Mouse (Mus musculus): ENCODE data around the gene Ctnnbl1. TPM values are rescaled to one million over a fixed set of nuclear protein-coding genes. Genes with fewer than 3 reads are reported as not detected.

The Ctnnbl1 gene
- polyA plus RNA-seq, 1 experiment from 2014 or later = 98.8 TPM

- Histone ChIP-seq H3K4me3 (ENCODE audit: low read depth, low read length) (no peak overlapping the region), H3K4me2 (no peak overlapping the region), H3K4me1 (ENCODE audit: control insufficient read depth, insufficient read depth, low read length) (peaks cover 23% of the 10 kb centered on the region), H3K27me3 (ENCODE audit: control insufficient read depth, insufficient read depth, low read length) (no peaks in the 10 kb centered on the region), H3K27ac (ENCODE audit: low read depth, low read length) (no peak overlapping the region), H3K36me3 (ENCODE audit: control insufficient read depth, insufficient read depth, low read length) (no peaks in the 10 kb centered on the region), H3K9me3 (ENCODE audit: control insufficient read depth, low read length) (no peaks in the 10 kb centered on the region), H3K9ac (ENCODE audit: low read length) (no peak overlapping the region)
- no peak for ATAC-seq (ENCODE audit: low FRiP score)
- no peak for DNase-seq (ENCODE audit: low spot score, missing footprints)
- WGBS = 95% methylated on average over 9 of the region's 9 CpGs
These were observed 62.3 kb downstream of the Ctnnbl1 start for GRCm38 (mm10) chr2:157799533-157799932.

- Histone ChIP-seq H3K36me3 (ENCODE audit: control insufficient read depth, insufficient read depth, low read length) (no peaks in the 10 kb centered on the region), H3K9me3 (ENCODE audit: control insufficient read depth, low read length) (no peaks in the 10 kb centered on the region), H3K4me1 (ENCODE audit: control insufficient read depth, insufficient read depth, low read length) (peaks cover 23% of the 10 kb centered on the region), H3K4me2 (no peak overlapping the region), H3K27me3 (ENCODE audit: control insufficient read depth, insufficient read depth, low read length) (no peaks in the 10 kb centered on the region), H3K4me3 (ENCODE audit: low read depth, low read length) (no peak overlapping the region), H3K27ac (ENCODE audit: low read depth, low read length) (peak overlapping the region; percentile 91), H3K9ac (ENCODE audit: low read length) (peak overlapping the region; percentile 57)
- 91% methylated on average over 2 of the region's 2 CpGs for WGBS
- DNase-seq (ENCODE audit: low spot score, missing footprints) = no peak
- peak; percentile 15; the same call in 1 of the 2 replicates for ATAC-seq (ENCODE audit: low FRiP score)
These were observed 63.1 kb downstream of the Ctnnbl1 start for GRCm38 (mm10) chr2:157800288-157800687.

GRCm38 (mm10) chr2:157800746-157801501 lies 63.7 kb downstream of the Ctnnbl1 start:
- 11% methylated on average over 11 of the region's 11 CpGs for WGBS
- H3K27ac ChIP-seq (ENCODE audit: low read depth, low read length) = peak overlapping the region; percentile 91
- no peaks in the 10 kb centered on the region for H3K9me3 ChIP-seq (ENCODE audit: control insufficient read depth, low read length)
- H3K36me3 ChIP-seq (ENCODE audit: control insufficient read depth, insufficient read depth, low read length) = no peaks in the 10 kb centered on the region
- no peaks in the 10 kb centered on the region for H3K27me3 ChIP-seq (ENCODE audit: control insufficient read depth, insufficient read depth, low read length)
- peaks cover 23% of the 10 kb centered on the region for H3K4me1 ChIP-seq (ENCODE audit: control insufficient read depth, insufficient read depth, low read length)
- peak overlapping the region; percentile 25; the same call in 1 of the 2 replicates for H3K4me2 ChIP-seq
- no peak overlapping the region for H3K4me3 ChIP-seq (ENCODE audit: low read depth, low read length)
- peak overlapping the region; percentile 57 for H3K9ac ChIP-seq (ENCODE audit: low read length)
- peak; percentile 84 for ATAC-seq (ENCODE audit: low FRiP score)
- DNase-seq (ENCODE audit: low spot score, missing footprints) = peak; percentile 96

- 40% methylated on average over 8 of the region's 8 CpGs for WGBS
- DNase-seq (ENCODE audit: low spot score, missing footprints) (no peak), ATAC-seq (ENCODE audit: low FRiP score) (peak; percentile 49; the same call in 1 of the 2 replicates)
- H3K36me3 ChIP-seq (ENCODE audit: control insufficient read depth, insufficient read depth, low read length) = no peaks in the 10 kb centered on the region
- peaks cover 23% of the 10 kb centered on the region for H3K4me1 ChIP-seq (ENCODE audit: control insufficient read depth, insufficient read depth, low read length)
- peak overlapping the region; percentile 57 for H3K9ac ChIP-seq (ENCODE audit: low read length)
- no peaks in the 10 kb centered on the region for H3K27me3 ChIP-seq (ENCODE audit: control insufficient read depth, insufficient read depth, low read length)
- peak overlapping the region; percentile 25; the same call in 1 of the 2 replicates for H3K4me2 ChIP-seq
- H3K9me3 ChIP-seq (ENCODE audit: control insufficient read depth, low read length) = no peaks in the 10 kb centered on the region
- H3K27ac ChIP-seq (ENCODE audit: low read depth, low read length) = peak overlapping the region; percentile 91
- H3K4me3 ChIP-seq (ENCODE audit: low read depth, low read length) = no peak overlapping the region
These were observed 64.5 kb downstream of the Ctnnbl1 start for GRCm38 (mm10) chr2:157801505-157802357.

- DNase-seq (ENCODE audit: low spot score, missing footprints) = no peak
- Histone ChIP-seq H3K9me3 (ENCODE audit: control insufficient read depth, low read length) (no peaks in the 10 kb centered on the region), H3K27me3 (ENCODE audit: control insufficient read depth, insufficient read depth, low read length) (no peaks in the 10 kb centered on the region), H3K4me1 (ENCODE audit: control insufficient read depth, insufficient read depth, low read length) (peaks cover 26% of the 10 kb centered on the region), H3K9ac (ENCODE audit: low read length) (no peak overlapping the region), H3K36me3 (ENCODE audit: control insufficient read depth, insufficient read depth, low read length) (no peaks in the 10 kb centered on the region), H3K4me2 (no peak overlapping the region), H3K4me3 (ENCODE audit: low read depth, low read length) (no peak overlapping the region), H3K27ac (ENCODE audit: low read depth, low read length) (no peak overlapping the region)
- ATAC-seq (ENCODE audit: low FRiP score) = no peak
- WGBS = 82% methylated on average over 5 of the region's 5 CpGs
These were observed 65.5 kb downstream of the Ctnnbl1 start for GRCm38 (mm10) chr2:157802666-157803065.

GRCm38 (mm10) chr2:157804388-157804787 lies 67.2 kb downstream of the Ctnnbl1 start:
- H3K4me1 ChIP-seq (ENCODE audit: control insufficient read depth, insufficient read depth, low read length) = peaks cover 26% of the 10 kb centered on the region
- ATAC-seq (ENCODE audit: low FRiP score) (no peak), DNase-seq (ENCODE audit: low spot score, missing footprints) (no peak)
- no peak overlapping the region for H3K9ac ChIP-seq (ENCODE audit: low read length)
- H3K9me3 ChIP-seq (ENCODE audit: control insufficient read depth, low read length) = no peaks in the 10 kb centered on the region
- H3K27me3 ChIP-seq (ENCODE audit: control insufficient read depth, insufficient read depth, low read length) = no peaks in the 10 kb centered on the region
- no peaks in the 10 kb centered on the region for H3K36me3 ChIP-seq (ENCODE audit: control insufficient read depth, insufficient read depth, low read length)
- no peak overlapping the region for H3K27ac ChIP-seq (ENCODE audit: low read depth, low read length)
- no peak overlapping the region for H3K4me2 ChIP-seq
- H3K4me3 ChIP-seq (ENCODE audit: low read depth, low read length) = no peak overlapping the region
- WGBS = 59% methylated on average over 3 of the region's 3 CpGs

- H3K9ac ChIP-seq (ENCODE audit: low read length) = no peak overlapping the region
- DNase-seq (ENCODE audit: low spot score, missing footprints) (no peak), ATAC-seq (ENCODE audit: low FRiP score) (no peak)
- no peaks in the 10 kb centered on the region for H3K27me3 ChIP-seq (ENCODE audit: control insufficient read depth, insufficient read depth, low read length)
- H3K9me3 ChIP-seq (ENCODE audit: control insufficient read depth, low read length) = no peaks in the 10 kb centered on the region
- H3K27ac ChIP-seq (ENCODE audit: low read depth, low read length) = no peak overlapping the region
- no peak overlapping the region for H3K4me2 ChIP-seq
- 80% methylated on average over 3 of the region's 3 CpGs for WGBS
- peaks cover 26% of the 10 kb centered on the region for H3K4me1 ChIP-seq (ENCODE audit: control insufficient read depth, insufficient read depth, low read length)
- H3K4me3 ChIP-seq (ENCODE audit: low read depth, low read length) = no peak overlapping the region
- H3K36me3 ChIP-seq (ENCODE audit: control insufficient read depth, insufficient read depth, low read length) = no peaks in the 10 kb centered on the region
These were observed 67.9 kb downstream of the Ctnnbl1 start for GRCm38 (mm10) chr2:157805091-157805490.

- Histone ChIP-seq H3K27ac (ENCODE audit: low read depth, low read length) (0 out of 2 replicates have a peak overlapping the region, but pooled peaks have one; percentile 8), H3K36me3 (ENCODE audit: control insufficient read depth, insufficient read depth, low read length) (no peaks in the 10 kb centered on the region), H3K9ac (ENCODE audit: low read length) (no peak overlapping the region)
These were observed 69.9 kb downstream of the Ctnnbl1 start for GRCm38 (mm10) chr2:157807076-157807475.

More at GRCm38 (mm10) chr2:157807076-157807475, 69.9 kb downstream of the Ctnnbl1 start:
- Histone ChIP-seq H3K4me3 (ENCODE audit: low read depth, low read length) (no peak overlapping the region), H3K4me1 (ENCODE audit: control insufficient read depth, insufficient read depth, low read length) (peaks cover 10% of the 10 kb centered on the region), H3K9me3 (ENCODE audit: control insufficient read depth, low read length) (no peaks in the 10 kb centered on the region), H3K4me2 (no peak overlapping the region), H3K27me3 (ENCODE audit: control insufficient read depth, insufficient read depth, low read length) (no peaks in the 10 kb centered on the region)
- ATAC-seq (ENCODE audit: low FRiP score) = no peak
- DNase-seq (ENCODE audit: low spot score, missing footprints) = no peak
- 41% methylated on average over 4 of the region's 4 CpGs for WGBS
